In genomic region chr17:33676086-33676485, GRCm38 (mm10) we compare ENCODE assay signal across 13 mouse cellular contexts. TPM values are rescaled to one million over a fixed set of nuclear protein-coding genes. Genes with fewer than 3 reads are reported as not detected.
"Had no signal": no experiment of that assay in that cellular context is flagged by ENCODE, and none has a peak within 500 bp of the region (broad histone marks: within the 10 kb centered on the region; RNA-seq: fewer than 3 reads in every experiment).

No protein-coding gene starts in this region.

- H3K27ac ChIP-seq: liver, embryonic 15.5 days; macrophage; midbrain, embryonic 12.5 days; neural tube, embryonic 12.5 days; stomach, embryonic 15.5 days; stomach, postnatal 0 days had no signal

- H3K27me3 ChIP-seq: liver, embryonic 15.5 days; megakaryocyte, embryonic 14.5 days; midbrain, embryonic 12.5 days; neural tube, embryonic 12.5 days; stomach, embryonic 15.5 days had no signal

- ATAC-seq: midbrain, embryonic 16.5 days had no signal

- H3K9ac ChIP-seq: liver, embryonic 15.5 days; lung, embryonic 14.5 days; midbrain, embryonic 12.5 days; neural tube, embryonic 12.5 days; stomach, embryonic 15.5 days had no signal

- H3K9me3 ChIP-seq: liver, embryonic 15.5 days; megakaryocyte, embryonic 14.5 days; midbrain, embryonic 12.5 days; neural tube, embryonic 12.5 days; stomach, embryonic 15.5 days had no signal

- H3K4me3 ChIP-seq: liver, embryonic 15.5 days; megakaryocyte, embryonic 14.5 days; midbrain, embryonic 12.5 days; neural tube, embryonic 12.5 days; stomach, embryonic 15.5 days had no signal

- H3K4me2 ChIP-seq: liver, embryonic 15.5 days; lung, embryonic 14.5 days; midbrain, embryonic 12.5 days; neural tube, embryonic 12.5 days; stomach, embryonic 15.5 days had no signal

- H3K4me1 ChIP-seq: neural tube, embryonic 12.5 days; stomach, embryonic 15.5 days had no signal

- DNase-seq: right cerebral cortex, postnatal 14 days; thymus, adult 2 months; thymus, postnatal 25 days; thymus, postnatal 4 days had no signal

RNA-seq across cellular contexts. Expression of gene Pram1, which starts 38.2 kb away (rescaled TPM):
- polyA plus RNA-seq: midbrain, embryonic 16.5 days had no signal
